Mouse (Mus musculus) spleen, postnatal 14 days (tissue): ENCODE data around the gene Nhp2.
"Not testable (repeated sequence)": the region's sequence is repeated elsewhere in the genome, so short reads cannot be mapped to it uniquely, and the experiment has no call there.

Experiments
- DNase-seq, 2 experiments: peaks; one replicate each; pipeline ENCODE4 v3.0.0; 2021 to 2022; ENCODE audit warnings: low spot score in 2 of 2

Nhp2 gene

GRCm38 (mm10) chr11:51658291-51658690, 38.8 kb downstream of the Nhp2 start:
- DNase-seq, result no peak

DNA sequence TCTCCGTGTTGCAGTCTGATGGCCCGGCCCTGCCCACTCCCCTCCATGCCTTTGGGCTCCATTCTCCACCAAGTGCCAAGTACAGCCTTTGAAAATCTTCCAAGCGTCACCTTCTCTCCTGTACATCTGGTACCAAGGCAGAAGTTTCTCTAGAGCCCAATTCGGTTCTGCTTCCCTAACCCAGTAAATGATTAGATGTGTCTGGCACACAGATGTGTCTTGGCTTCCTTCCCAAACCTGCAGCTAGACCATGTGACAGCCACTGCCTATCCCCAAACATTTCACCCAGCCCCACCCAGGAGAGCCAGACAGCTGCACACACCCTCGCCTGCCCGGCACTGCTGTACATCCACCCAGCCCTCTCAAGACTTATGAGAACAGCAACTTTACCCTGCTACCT, 39.2 kb downstream of the Nhp2 start:
- DNase-seq, result no peak

DNA sequence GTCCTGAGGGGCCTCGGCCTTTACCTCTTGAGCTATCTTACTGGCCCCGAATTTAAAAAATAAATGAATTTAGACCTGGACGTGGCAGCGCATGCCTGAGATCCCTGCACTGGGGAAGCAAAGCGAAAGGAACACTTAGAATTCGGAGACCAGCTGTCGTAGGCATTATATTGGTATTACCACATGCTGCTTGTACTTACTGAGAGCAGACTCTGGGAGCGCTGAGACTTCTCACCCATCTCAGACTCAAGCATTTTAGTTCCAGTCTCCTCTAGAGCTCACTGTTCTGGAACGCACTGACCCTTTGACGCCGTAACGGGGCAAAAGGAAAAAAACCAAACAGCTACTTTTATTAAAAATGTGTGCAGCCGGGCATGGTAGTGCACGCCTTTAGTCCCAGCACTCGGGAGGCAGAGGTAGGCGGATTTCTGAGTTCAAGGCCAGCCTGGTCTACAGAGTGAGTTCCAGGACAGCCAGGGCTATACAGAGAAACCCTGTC, 42.4 kb downstream of the Nhp2 start:
- no peak for DNase-seq

DNA sequence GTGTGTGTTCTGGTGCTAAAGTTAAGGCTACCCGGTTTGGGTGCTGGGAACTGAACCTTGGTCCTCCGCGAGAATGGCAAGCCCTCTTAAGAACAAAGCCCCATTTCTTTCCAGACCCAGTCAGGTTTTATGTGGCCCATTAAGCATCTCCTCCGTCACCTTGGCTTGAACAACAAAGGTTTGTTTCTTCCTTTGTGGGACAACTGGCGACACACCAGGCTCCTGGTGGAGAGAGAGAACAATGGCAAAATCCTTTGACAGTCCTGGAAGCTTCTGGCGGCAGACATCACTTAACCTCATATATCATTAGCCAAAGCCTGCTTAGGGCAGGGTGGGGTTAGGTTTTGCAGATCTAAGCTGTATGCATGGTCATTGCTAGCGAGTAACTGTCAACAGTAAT, 43.1 kb downstream of the Nhp2 start:
- no peak for DNase-seq

DNA sequence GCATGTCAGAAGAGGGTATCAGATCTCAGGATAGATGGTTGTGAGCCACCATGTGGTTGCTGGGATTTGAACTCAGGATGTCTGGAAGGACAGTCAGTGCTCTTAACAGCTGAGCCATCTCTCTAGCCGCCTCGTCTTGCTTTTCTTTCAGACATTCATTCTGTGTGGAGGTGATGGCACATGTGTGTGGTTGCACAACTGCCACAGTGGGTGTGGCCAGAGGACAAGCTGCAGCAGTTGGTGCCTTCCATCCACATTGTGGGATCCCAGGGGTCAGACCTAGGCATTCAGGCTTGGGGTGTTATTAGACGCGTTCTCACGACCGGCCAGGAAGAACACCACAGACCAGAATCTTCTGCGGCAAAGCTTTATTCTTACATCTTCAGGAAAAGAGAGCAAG, 45.2 kb downstream of the Nhp2 start:
- not testable (repeated sequence) for DNase-seq

DNA sequence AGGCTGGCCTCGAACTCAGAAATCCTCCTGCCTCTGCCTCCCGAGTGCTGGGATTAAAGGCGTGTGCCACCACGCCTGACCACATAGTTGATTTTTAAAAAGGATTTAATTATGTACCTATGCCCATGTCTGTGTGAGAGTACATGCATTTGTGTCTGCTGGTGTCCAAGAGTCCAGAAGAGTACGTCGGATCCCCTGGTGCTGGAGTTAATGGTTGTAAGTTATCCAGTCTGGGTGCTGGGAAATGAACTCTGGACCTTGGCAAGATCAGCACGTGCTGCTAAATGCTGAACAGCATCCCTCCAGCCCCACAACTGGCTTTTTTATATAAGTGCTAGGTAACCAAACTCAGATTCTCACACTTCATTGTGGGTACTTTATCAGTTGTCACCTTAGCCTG, 51.3 kb downstream of the Nhp2 start:
- no peak for DNase-seq

DNA sequence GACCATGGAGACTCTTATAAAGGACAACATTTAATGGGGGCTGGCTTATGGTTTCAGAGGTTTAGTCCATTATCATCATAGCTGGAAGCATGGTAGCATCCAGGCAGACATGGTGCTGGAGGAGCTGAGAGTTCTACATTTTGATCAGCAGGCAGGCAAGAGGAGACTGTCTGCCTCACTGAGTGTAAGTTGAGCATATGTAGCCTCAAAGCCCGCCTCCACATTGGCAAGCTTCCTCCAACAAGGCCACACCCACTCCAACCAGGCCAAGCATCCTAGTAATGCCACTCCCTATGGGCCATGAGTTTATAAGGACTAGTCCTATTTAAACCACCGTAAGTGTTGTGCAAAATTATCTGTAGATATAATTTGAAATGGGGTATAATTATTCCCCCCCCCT, 51.8 kb downstream of the Nhp2 start:
- DNase-seq, result no peak

GRCm38 (mm10) chr11:51673291-51673690, 53.8 kb downstream of the Nhp2 start:
- no peak for DNase-seq
